Mouse (Mus musculus): ENCODE measurements at regions not wholly inside any gene's neighbourhood (a gene's known extent, or its start where the extent isn't known, plus 50 kb on each side); places are given as distances from the start of the nearest gene placed in this dataset.
"Not testable (repeated sequence)": the region's sequence is repeated elsewhere in the genome, so short reads cannot be mapped to it uniquely, and the experiment has no call there.

DNA sequence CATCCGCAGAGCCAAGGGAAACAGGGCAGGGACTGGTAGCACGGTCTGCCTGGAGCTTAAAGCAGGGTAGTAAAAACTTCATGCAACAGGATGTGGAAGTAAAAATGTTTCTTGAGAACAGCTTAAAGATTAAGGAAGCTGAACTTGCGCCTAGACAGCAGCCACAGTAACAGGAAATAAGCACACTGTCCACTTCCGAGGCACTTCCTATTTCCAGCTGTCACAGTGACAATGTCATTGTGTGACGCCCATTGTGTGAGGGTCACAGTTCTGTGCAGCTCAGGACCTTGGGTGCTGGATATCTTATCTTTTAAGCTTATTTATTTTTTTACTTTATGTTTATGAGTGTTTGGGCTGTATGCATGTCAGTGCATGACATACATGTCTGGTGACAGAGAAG lies 147.7 kb upstream of the Ubl3 start:
- DNase-seq = no peak

DNA sequence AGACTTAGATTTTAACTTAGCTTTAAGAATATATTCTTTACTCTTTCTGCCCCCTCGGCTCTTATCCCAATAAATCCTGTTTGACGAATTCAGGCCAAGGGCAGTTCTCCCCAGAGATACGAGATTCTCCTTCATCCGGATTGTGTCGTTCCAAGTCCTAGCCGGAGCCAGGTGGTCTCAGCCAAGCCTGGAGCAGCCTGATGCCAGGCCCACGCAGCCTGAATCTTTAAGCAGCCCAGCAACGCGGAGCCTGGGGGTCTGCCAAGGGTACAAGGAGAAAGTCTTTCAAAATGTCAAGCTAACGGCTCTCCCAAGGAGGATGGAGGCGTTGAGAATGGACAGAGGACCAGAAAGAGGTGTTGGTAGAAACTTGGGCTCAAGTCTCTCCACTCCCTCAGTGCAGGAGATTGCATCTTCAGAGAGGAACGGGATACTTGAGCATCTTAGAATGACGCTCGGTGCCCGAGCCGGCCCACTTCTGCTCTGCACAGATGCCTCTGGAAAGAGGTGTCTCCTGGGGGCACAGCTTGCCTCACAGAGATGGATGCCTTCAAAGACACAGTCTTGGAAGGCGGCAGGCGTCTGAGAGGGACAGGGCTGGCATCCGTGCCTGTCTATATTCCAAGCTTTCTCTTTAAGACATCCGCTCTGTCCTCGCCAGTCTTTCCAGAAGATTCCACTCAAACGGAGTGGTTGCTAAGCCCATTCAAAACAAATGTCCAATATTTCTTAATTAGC lies 145.2 kb upstream of the Ubl3 start:
- no peak for DNase-seq

DNA sequence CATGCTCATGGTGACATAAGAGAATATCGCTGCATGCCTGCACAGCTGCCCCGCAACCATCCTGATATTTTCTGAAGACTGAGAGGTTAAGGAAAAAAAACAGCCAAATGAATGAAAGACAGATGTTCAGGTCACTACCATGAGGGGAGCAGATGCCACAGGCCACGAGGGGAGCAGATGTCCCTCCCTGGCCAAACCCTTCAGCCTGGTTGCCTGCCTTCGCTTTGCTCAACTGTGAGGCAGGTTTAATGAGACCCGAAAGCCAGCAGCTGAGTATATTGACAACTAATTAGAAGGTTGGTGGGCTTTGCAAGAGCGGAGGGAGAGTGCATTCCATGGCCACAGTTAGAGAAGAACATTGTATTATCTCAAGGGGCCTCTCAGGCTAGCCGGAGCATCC lies 141.8 kb upstream of the Ubl3 start:
- no peak for DNase-seq

DNA sequence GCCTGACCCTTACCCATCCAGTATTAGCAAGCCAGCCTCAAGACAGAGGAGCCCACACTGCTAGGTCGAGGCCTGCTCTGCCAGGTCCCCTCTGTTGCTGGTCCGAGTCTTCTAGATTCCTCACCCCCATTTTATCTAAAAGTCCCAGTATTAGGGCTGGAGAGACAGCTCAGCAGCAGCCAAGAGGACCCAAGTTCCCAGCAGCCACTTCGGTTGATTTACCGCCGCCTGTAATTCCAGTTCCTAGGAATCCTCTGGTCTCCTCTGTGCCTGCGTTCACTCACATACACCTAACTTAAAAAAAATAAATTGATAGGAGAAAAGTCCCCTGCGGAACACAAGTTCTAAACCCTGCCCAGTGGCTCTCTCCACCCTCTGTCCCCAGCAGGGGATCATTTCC lies 138.9 kb upstream of the Ubl3 start:
- no peak for DNase-seq

DNA sequence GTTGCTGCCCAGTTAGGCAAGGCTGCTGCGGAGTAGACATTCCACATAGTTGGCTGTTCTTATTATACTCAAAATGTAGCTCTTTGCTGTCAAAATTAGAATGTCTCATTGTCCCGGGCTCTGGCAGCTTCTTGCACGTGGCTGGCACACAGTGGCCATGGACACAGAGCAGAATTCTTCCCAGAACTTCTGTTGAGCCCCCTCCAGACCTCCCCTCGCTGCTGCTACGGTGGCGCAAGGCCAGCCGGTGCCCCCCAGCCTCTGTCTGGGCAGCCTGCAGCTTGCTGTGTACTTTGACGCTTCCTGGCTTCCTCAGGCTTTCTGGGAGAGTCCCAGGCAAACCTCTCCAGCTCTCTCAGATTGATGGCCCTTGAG lies 138.2 kb upstream of the Ubl3 start:
- no peak for DNase-seq

DNA sequence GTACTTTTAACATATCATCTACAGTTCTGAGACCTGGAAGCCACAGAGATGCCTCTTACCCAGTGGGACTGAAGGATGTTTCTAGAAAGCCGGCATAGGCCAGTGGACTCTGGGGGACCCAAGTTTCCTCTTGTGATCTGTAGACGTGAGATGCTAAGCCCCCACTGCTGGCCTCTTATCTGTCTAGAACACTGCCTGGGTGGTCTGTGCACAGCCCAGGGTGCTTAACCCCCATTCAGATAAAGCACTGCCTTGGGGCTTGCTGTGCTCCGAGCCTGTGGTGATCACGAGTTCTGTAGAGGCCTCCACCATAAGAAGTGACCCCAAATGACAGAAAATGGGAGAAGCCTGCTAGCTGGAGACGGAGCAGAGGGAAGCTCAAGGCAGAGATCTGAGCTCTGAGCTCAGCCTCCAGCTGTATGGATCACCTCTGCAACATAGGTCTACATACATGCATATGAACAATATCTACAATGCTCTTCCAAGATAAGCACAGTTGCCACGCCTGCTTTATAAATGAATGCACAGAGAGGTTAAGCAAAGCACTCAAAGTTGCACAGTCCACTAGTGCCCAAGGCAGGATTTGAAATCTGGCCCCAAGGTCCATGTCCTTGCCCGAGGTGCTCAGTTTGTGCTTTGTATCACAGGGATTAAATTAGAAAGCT lies 137.7 kb upstream of the Ubl3 start:
- no peak for DNase-seq

DNA sequence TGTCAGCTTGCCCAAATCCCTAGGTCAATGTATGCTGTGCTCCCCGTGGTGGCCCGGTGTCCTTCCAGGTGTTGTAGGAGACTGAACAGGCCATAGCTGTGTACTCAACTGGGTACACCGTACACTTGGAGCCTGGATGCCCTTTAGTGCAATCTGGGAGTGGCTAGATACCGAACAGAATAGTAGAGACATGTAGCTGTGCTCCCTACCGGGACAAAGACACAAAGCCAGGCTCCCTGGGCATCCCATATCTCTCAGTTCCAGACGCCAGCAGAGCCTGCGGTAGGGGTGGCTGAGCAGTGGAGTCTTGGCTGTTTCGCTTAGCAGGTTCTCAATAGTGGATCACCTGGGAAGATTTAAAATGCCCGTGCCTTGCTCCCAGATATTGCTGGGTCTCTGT lies 136.7 kb upstream of the Ubl3 start:
- DNase-seq = no peak

DNA sequence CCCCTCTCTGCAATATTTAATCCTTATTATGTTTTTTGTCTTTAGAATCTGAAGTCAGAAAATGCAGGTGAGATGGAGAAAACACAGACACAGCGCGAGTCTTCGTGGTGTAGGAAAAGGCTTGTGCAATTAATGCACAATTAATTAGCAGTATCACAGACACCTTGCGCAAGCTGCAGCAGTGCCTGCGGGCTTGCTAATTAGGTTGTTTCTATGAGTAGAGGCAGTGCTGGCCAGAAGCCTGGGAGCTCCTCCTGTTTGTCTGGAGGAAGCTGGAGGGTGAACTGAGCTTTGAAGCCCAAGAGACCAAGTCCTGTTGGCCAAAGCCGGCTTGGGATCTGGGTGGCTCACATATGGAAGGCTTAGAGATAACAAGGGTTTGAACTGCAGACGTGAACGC lies 135.9 kb upstream of the Ubl3 start:
- DNase-seq = no peak

DNA sequence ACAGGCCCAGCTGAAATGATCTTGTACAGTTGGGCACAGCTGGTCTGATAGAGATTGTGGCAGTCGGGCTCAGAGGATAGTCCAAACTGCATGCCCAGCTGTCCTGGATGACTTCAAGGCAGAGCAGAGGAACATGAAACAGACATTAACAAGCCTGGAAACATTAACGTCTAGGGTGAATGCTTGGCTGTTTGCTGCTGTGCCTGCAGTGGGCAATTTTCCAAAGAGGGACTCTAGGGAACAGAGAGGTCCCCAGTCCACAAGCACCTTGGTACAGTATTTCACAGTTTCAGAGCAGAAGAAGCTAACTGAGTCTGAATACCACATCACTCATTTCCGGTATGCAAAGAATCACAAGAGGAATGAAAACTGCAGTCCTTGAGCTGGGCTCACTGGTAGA lies 135.2 kb upstream of the Ubl3 start:
- DNase-seq = no peak

DNA sequence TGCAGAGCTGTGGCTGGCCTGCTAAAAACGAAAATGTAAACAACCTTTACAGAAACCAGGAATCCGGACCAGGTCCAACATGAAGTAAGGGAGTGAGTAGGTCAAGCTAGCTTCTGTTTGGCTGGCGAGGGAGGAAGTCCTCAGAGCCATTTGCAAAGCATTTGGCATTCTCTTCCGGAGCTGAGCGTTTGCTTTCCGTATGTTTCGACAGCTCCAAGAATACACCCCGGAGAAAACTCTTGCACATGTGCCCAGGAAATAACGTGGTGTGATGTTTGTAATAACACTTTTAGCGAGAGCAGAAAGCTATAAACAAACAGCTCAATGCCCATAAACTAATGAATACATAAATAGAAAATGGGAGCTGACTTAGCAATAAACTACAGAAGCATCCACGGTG lies 131.6 kb upstream of the Ubl3 start:
- peak; percentile 30 to 53 for DNase-seq

DNA sequence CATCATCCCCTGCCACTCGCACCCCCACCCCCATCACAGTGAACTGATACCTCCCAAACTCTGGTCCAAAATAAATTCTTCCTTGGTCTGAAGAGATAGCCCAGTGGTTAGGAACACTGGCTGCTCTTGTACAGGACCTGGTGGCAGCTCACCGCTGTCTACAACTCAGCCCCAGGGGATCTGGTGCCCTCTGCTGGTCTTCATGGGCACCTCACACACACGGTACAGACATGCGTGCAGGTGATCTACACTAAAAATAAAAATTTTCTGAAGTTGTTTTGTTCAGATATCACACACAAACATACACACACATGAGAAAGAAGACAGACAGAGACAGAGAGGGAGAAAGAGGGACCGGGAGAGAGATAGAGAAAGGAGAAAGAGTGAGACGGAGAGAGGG lies 130.0 kb upstream of the Ubl3 start:
- DNase-seq = no peak

DNA sequence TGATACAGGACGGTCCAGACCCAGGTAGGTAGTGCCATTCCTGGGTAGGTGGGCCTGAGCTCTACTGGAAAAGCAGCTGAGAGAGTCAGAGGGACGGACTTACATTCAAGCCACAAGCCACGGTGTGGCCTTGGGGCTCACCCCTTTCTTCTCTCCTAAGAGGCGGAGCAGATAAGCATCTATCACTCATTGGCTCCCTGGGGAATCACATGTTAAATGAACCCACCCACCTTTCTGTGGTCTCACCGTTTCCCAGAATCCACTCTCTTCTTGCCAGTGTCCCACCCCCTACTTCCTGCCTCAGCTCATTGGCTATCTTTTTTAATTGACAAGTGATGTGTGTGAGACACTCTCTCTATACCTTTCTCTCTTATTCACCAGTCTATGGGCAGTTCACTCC lies 127.8 kb upstream of the Ubl3 start:
- DNase-seq = no peak

DNA sequence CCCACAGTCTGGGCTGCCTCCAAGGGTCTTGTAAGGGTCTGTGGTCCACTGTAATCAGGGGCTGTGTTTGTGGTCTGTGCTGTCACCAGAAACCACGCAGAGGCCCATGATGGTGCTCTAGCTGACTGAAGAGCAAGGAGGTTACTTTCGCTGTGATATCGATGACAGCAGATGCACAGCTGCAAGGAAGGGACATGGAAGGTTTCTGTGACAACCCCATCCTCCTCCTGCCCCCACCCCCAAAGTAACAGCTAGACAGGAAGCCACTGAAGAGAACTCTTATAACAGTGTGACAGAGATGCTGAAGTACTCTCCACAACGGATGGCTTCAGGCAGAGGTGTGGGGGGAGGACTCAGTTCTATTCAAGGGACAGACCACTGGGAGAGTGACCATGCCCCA lies 127.0 kb upstream of the Ubl3 start:
- no peak for DNase-seq

DNA sequence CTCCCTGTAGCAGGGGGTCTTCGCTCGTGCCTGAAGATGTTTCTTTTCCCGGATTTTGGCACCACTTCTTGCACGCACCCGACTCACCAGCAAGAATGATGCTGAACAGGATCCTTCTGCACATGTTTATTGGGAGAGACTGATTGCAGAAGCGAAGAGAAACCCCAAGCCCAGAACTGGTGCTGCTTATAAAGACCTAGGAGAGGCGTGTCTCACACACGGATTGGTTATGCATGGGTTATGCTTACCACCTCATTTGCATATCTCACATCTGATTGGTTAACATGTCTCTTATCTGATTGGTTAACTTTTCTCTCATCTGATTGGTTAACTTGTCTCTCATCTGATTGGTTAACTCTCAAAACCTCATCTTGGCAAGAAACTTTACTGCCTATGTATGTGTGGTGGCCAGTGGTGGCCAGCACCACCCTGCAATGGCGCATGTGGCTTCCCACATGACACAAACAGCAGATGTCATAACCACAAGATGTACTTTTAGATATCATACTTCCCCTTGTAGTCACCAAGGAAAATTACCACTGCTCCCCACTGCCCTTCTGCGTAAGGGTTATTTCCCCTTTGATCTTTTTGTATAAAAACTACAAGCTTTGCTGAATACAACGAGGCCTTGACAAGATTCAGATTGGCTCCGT lies 125.8 kb upstream of the Ubl3 start:
- not testable (repeated sequence) for DNase-seq

DNA sequence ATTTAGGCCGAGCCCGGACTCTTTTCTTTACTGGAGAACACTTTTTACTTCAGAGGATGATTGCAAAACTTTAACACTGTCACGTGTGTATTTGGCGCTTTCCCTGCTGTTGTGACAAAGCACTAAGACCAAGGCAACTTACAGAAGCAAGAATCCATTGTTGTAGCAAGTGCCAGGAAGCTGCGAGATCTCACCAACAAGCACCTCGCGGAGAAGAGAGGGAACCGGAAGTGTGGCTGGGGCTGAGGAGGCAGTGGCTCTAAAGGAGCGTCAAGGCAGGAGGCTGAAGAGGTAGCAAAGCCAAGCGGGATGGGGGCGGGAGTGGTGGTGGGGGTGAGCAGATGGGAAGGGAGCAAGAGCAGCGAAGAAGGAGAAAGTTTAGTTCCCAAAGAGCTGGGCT lies 121.7 kb upstream of the Ubl3 start:
- peak in 1 of 2 experiments; percentile 19 for DNase-seq

DNA sequence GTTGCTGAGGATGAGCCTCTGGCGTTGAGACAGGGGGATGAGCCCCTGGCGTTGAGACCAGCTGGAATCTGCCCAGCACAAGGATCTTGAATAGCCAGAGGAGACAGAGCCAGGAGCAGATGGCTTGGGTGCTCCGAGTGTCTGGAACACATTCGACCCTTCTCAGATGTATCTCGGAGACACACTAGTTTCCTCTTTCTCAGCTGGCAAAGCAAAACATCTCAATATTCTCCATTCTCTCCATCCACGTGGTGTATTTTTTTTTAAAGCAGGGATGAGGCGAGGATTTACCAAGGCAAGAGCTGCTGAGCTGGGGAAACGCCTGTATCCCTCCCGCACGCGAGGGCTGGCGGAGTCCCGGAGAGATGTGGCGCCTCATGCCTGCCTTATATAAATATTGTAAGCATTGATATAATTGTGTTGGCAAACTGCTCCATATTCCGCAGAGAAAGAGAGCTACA lies 109.7 kb upstream of the Ubl3 start:
- peak in 1 of 2 experiments; percentile 45 for DNase-seq

DNA sequence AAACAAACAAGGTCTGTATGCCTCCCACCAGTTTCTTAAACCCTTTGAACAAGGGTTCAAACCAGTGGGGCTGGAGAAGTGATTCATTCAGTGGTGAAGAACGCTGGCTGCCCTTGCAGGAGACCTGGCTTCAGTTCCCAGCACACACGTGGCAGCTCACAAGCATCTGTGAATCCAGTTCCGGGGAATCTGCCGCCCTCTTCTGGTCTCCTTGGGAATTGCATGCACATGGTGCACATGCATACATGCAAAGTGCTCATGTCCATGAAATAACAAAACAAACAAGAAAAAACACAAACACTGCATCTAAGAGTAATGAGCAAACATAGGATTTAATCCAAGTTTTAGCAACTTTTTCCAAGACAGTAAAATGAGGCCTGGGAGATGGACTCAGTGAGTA lies 108.5 kb upstream of the Ubl3 start:
- no peak for DNase-seq

DNA sequence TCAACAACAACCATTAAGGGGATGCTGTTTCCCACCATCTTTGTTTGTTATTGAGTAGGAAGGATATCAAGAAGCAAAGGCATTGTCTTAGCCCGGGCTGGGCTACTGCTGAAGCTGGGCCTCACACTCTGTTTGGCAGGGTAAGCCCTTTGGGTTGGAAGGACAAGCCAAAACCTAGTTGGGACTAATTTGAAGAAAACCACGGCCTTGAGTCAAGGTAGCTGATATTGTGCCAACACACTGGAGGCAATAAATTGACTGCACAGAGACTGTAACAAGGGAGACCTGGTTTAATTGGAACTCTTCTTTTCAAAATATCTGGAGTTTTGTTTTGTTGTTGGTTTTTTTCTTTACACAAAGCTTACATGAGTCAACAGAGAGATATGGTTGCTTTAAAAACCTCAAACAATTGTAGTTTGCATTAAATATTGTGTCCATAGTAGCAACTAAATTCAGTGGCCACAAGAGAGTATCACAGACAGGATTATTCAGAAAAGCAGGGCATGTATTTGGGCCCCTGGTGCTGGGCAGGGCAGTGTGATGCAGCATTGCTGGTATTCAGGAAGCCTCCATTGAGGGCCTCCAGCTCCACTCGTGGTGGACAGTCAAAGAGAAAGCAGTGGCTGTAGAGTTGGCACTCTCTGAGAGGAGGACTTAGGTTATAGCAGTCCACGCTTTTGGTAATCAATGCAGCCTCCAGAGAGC lies 105.5 kb upstream of the Ubl3 start:
- DNase-seq = no peak

DNA sequence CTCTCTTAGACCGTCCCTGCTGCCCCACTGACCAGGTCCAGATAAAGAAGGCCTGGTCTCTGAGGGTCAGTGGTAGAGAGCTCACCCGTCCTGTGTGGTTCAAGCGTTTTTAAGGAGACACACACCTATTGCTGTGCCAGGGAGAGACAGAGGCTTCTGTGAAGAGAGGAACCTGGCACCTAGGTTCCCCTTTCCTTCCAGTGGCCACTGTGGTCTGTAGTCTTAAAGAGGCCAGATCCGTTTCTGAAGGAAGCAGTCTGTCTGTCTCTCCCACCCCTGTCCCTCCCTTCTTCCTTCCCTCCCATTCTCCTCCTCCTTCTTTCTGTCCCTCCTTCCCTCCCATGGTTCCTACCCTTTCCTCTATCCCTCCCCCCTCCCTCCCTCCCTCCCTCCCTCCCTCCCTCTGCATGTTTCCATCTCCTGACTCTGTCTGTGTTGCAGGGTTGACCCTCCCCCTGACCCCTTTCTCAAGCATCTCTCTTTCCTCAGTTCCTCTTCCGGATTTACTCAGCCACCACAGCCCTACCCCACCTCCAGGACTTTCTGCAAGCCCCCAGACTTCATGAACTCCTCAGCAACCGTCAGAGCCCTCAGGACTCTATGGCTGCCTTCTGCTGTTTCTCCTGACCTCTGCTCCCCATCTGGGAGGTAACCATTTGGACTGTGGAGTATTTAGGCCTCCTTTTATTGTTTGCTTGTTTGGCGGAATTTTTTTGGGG lies 100.1 kb upstream of the Ubl3 start:
- DNase-seq = peak in 1 of 2 experiments; percentile 43

DNA sequence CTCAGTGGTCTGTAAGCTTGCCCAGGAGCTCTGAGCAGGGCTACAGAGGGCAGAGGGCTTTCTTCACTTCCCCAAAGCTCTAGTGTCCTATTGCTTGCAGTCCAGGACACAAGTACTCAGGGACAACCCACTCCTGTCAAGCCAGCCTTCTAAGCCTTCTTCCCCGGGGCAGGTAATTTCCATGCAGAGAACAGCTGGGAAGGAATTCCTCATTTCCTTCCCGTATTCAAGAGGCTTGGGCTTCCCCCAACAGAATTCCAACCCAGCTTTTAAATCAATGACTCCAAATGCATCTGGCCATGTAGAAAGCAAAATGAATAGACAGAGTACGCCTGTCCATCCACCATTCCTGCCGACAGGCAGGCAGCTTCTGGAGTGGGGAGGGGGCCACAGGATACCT lies 99.1 kb upstream of the Ubl3 start:
- DNase-seq = no peak

DNA sequence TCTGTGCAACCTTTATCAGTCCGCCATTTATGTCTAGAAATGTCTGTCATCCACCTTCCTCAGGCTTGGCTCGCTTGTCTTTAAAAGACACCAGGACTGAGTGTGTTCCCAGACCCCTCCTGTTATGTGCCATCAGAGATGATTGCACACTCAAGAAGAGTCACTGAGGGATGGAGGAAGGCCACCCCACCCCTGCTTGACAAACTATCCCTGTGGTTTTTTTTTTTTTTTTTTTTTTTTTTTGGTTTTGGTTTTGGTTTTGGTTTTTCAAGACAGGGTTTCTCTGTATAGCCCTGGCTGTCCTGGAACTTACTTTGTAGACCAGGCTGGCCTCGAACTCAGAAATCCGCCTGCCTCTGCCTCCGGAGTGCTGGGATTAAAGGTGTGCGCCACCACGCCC lies 97.0 kb upstream of the Ubl3 start:
- DNase-seq = not testable (repeated sequence)

DNA sequence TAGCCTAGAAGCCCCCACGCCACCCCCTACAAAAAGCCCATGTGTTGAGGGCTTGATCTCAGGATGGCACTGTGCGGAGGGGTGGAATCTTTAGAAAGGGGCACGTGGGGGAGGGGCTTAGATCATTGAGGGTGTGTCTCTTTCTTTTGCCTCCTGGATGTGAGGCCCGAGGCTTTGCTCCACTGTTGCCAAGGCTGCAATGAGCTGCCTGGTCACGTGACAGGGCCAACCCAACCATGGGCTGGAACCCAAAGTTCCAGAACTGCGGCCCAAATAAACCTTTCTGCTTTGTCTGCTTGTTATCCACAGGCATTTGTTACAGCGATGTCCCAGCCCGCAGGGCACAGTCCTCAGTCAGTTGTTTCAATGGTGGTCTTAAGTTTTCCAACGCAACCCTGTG lies 96.5 kb upstream of the Ubl3 start:
- DNase-seq = no peak

DNA sequence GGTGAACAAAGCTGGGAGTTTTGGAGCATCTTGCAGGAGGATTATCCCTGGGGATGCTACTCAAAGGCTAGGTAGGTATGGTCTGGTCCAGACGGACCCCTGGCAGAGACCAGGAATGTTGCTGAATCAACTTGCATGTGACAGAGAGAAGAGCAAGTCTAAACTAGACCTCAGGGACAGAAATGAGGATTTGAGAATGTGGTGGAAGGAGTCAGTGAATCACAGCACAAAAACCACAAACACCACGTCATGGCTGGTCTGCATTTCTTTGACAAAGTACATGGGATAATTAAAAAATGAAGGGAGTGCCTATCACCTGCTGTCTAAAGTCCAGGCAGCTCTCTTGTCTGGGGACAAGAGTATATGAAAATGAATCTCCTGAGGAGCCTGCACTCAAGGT lies 95.1 kb upstream of the Ubl3 start:
- no peak for DNase-seq

Data from lung, postnatal 4 days (tissue).